Comparison of ENCODE assay signal across 9 mouse cellular contexts in the genomic region with DNA sequence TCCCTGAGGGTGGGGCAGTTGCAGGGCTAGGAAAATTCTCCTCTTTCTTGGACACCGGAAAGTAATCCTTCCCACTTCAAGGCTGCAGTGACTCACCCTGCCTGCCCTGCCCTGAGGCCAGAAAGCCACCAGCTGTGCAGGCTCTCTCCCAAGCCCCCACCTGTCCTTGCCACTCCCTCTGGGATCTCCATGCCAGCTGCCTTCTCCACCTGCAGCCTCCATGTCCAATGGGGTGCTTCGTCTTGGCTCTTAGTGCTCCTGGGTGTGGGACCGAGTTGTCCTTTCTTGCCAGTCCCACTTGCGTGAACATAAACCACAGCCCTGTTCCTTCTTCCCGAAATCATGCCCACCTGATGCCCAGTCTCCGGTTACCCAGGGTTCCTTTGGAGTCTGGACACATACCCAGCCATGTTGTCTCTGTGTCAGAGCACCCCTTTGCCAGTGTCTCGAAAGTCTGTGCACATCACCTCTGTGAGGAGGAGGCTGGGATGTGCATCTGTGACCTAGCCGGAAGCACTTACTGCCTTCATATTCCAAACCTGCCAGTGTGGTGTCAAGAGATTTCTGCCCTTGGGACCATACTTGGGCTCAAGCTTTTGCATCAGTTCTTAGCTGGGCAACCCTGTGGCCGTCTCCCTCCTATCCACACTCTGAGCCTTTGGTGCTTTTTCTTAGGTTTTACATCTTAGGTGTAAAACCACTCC. TPM values are rescaled to one million over a fixed set of nuclear protein-coding genes. Genes with fewer than 3 reads are reported as not detected.
DNase-seq lines count a peak whose midpoint lies in the region; ATAC-seq lines count a peak whose summit lies in the region.
"Had no signal": no experiment of that assay in that cellular context is flagged by ENCODE, and none has a peak within 500 bp of the region (broad histone marks: within the 10 kb centered on the region; RNA-seq: fewer than 3 reads in every experiment).

No protein-coding gene starts in this region.

- H3K27me3 ChIP-seq in hindbrain, embryonic 15.5 days: no peaks in the 10 kb centered on the region
- 0 out of 2 replicates have a peak, but pooled peaks cover 2% of the 10 kb centered on the region for H3K27me3 ChIP-seq in neural tube, embryonic 15.5 days (replicated peaks)

- WGBS in hindbrain, embryonic 15.5 days: 53% methylated on average over 9 of the region's 9 CpGs
- 47% methylated on average over 9 of the region's 9 CpGs for WGBS in neural tube, embryonic 15.5 days

- H3K4me3 ChIP-seq in hindbrain, embryonic 15.5 days: peak overlapping the region; percentile 90
- peak overlapping the region; percentile 81 for H3K4me3 ChIP-seq in neural tube, embryonic 15.5 days (replicated peaks)

- intact Hi-C loops in gastrocnemius, postnatal 14 days (cut with DNase I; ENCODE audit: low total_unique reads): no loop called here

- peak overlapping the region; percentile 81 for H3K9ac ChIP-seq in hindbrain, embryonic 15.5 days
- peak overlapping the region; percentile 93 for H3K9ac ChIP-seq in neural tube, embryonic 15.5 days (replicated peaks)

- DNase-seq in right cerebral cortex, postnatal 25 days: peak; percentile 14
- no peak for DNase-seq in right cerebral cortex, postnatal 36 days (ENCODE audit: low spot score in 2 of 2)
- peak; percentile 52 to 55 for DNase-seq in cerebellum, postnatal 36 days
- no peak for DNase-seq in gastrocnemius, postnatal 14 days
- DNase-seq in embryo, embryonic 11 days: no peak
- no peak for DNase-seq in kidney, adult 8-10 months
- DNase-seq: lung, postnatal 10 days had no signal

- peak overlapping the region; percentile 96 for H3K4me2 ChIP-seq in hindbrain, embryonic 15.5 days
- H3K4me2 ChIP-seq in neural tube, embryonic 15.5 days: peak overlapping the region; percentile 92

- no peak for ATAC-seq in hindbrain, embryonic 15.5 days (ENCODE audit: low FRiP score, low read depth)
- no peak for ATAC-seq in neural tube, embryonic 15.5 days (ENCODE audit: low FRiP score)

- H3K27ac ChIP-seq in hindbrain, embryonic 15.5 days (replicated peaks): peak overlapping the region; percentile 98
- peak overlapping the region; percentile 98 for H3K27ac ChIP-seq in neural tube, embryonic 15.5 days (replicated peaks)

- peaks cover 8% of the 10 kb centered on the region for H3K36me3 ChIP-seq in hindbrain, embryonic 15.5 days
- peaks cover 8% of the 10 kb centered on the region; the same call in 1 of the 2 replicates for H3K36me3 ChIP-seq in neural tube, embryonic 15.5 days

- H3K4me1 ChIP-seq in hindbrain, embryonic 15.5 days (replicated peaks): peaks cover 65% of the 10 kb centered on the region
- H3K4me1 ChIP-seq in neural tube, embryonic 15.5 days: peaks cover 66% of the 10 kb centered on the region

- H3K9me3 ChIP-seq in hindbrain, embryonic 15.5 days: no peaks in the 10 kb centered on the region
- no peaks in the 10 kb centered on the region for H3K9me3 ChIP-seq in neural tube, embryonic 15.5 days (replicated peaks)

RNA-seq across cellular contexts. Expression of gene Rundc3a, which starts 1.4 kb away (rescaled TPM):
- polyA plus RNA-seq in hindbrain, embryonic 15.5 days (2015; fragmentation: Nextera tagmentation; extraction: Ambion mirVana): 135 and 149 TPM in 2 replicates
- polyA plus RNA-seq in neural tube, embryonic 15.5 days (2015; fragmentation: Nextera tagmentation; extraction: Ambion mirVana): 111 and 138 TPM in 2 replicates
- under 1 TPM; 0.66 to 0.90 TPM for total RNA-seq in gastrocnemius, postnatal 14 days (2021)

RNA-seq across cellular contexts. Expression of gene Slc25a39, which starts 13.2 kb away (rescaled TPM):
- polyA plus RNA-seq in hindbrain, embryonic 15.5 days (2015; fragmentation: Nextera tagmentation; extraction: Ambion mirVana): 167 and 168 TPM in 2 replicates
- 161 and 175 TPM in 2 replicates for polyA plus RNA-seq in neural tube, embryonic 15.5 days (2015; fragmentation: Nextera tagmentation; extraction: Ambion mirVana)
- 10 to 100 TPM; 46.6 to 48.9 TPM for total RNA-seq in gastrocnemius, postnatal 14 days (2021)

RNA-seq across cellular contexts. Expression of gene Slc4a1, which starts 28.6 kb away (rescaled TPM):
- polyA plus RNA-seq in hindbrain, embryonic 15.5 days (2015; fragmentation: Nextera tagmentation; extraction: Ambion mirVana): 2.4 and 3.4 TPM in 2 replicates
- 2.5 and 3.5 TPM in 2 replicates for polyA plus RNA-seq in neural tube, embryonic 15.5 days (2015; fragmentation: Nextera tagmentation; extraction: Ambion mirVana)
- total RNA-seq in gastrocnemius, postnatal 14 days (2021): 1 to 10 TPM in 1 of 2 experiments, under 1 TPM in 1; 0.59 to 1.5 TPM

RNA-seq across cellular contexts. Expression of gene Grn, which starts 35.5 kb away (rescaled TPM):
- polyA plus RNA-seq in hindbrain, embryonic 15.5 days (2015; fragmentation: Nextera tagmentation; extraction: Ambion mirVana): 85.7 and 85.9 TPM in 2 replicates
- polyA plus RNA-seq in neural tube, embryonic 15.5 days (2015; fragmentation: Nextera tagmentation; extraction: Ambion mirVana): 92.1 and 96.3 TPM in 2 replicates
- 10 to 100 TPM; 57.2 to 63.7 TPM for total RNA-seq in gastrocnemius, postnatal 14 days (2021)

RNA-seq across cellular contexts. Expression of gene Fam171a2, which starts 52.9 kb away (rescaled TPM):
- polyA plus RNA-seq in hindbrain, embryonic 15.5 days (2015; fragmentation: Nextera tagmentation; extraction: Ambion mirVana): 29.3 and 30.7 TPM in 2 replicates
- polyA plus RNA-seq in neural tube, embryonic 15.5 days (2015; fragmentation: Nextera tagmentation; extraction: Ambion mirVana): 23.8 and 28.3 TPM in 2 replicates
- 1 to 10 TPM; 6.2 to 7.3 TPM for total RNA-seq in gastrocnemius, postnatal 14 days (2021)

Comparison
In these comparisons a context has a peak if more than half of its experiments do, and no peak if none do; other contexts are left out.
1. DNase-seq: peak in right cerebral cortex, postnatal 25 days (single experiment) and cerebellum, postnatal 36 days (2 of 2); none in right cerebral cortex, postnatal 36 days (0 of 2), gastrocnemius, postnatal 14 days (single experiment), embryo, embryonic 11 days (single experiment) and kidney, adult 8-10 months (0 of 2).